Mouse (Mus musculus): ENCODE data around the gene Nadsyn1.

DNA sequence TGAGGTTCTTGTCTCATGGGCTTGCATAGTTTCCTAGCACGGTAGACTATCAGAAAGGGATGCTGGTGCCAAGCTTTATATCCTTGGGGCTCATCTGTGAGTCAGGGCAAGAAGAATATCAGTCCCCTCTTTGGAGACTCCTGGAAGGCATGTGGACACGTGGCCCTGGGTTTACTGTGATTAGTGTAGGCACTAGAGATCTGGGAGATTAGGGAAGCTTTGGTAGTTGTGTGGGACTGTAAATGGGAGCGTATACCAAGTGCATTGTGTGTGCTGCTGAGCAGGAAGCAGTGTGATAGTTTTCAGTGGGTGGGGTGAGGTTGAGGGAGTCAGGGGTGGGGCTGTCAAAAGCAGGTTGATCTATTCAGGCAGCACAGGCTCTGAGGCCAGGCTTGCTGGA, 12.3 kb upstream of the Nadsyn1 start:
- TF ChIP-seq CTCF (IDR thresholded peaks at IDR 0.05; ENCODE audit: low read depth, low read length) (no peak), GATA1 (IDR thresholded peaks at IDR 0.05; ENCODE audit: borderline replicate concordance, low read length) (no peak)

All from G1E (cell line).